Mouse (Mus musculus): ENCODE data around the gene Slc7a4.
A peak's percentile ranks its signal among the peaks of the same experiment; 100 is the strongest.
"Not testable (repeated sequence)": the region's sequence is repeated elsewhere in the genome, so short reads cannot be mapped to it uniquely, and the experiment has no call there.

The Slc7a4 gene

DNA sequence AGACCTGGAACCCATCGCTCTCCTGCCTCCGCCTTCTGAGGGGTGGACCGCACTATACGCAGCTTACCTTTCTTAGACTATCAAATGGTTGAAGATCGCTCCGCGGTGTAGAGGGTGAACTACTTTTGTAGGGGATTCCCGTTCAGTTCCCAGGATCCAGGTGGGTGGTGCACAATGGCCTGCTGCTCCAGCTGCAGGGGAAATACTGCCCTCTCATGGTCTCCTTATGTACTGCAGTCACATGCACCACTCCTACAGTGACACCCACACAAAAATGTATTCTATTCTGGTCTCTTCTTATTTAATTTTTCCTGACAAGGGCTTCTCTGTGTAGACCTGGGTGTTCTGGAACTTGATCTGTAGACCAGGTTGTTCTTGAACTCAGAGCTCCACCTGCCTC lies at the start of gene Slc7a4:
Gene Slc7a4, minus strand, starts transcription at position 151 of the 400 bp plus-strand sequence.
- peak in 1 of 2 experiments; percentile 47 for DNase-seq

DNA sequence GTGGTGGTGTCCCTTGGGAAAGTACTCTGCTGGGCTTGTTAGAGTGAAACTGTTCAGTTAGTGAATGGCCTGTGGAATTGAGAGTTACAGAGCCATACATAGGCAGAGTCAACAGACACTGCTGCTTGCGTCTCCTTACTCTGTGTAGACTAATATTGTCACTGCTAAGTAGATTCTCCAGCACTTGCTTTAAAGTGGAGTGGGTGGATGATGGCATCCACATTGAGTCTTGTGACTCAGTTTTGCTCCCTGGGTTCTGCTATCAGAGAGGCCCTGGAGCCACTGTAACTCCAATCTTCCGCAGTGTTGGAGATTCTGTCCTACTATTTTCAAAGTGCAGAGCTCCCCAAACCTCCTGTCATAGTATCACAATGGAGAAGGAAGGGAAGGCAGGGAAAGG lies 49.6 kb upstream of the Slc7a4 start:
- DNase-seq: no peak

DNA sequence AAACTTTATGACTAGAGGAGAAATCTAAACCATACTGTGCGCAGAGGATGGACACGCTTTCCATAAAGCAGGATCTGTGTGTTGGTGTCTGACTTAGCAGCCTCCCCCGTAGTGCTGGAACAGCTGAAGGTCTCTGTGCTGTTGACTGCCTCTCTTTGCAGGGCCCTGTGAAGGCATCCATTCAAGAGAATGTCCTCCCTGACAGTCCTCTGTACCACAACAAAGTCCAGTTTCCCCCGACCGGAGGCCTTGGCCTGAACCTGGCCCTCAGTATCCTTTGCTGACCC lies 43.2 kb upstream of the Slc7a4 start:
- DNase-seq: no peak

DNA sequence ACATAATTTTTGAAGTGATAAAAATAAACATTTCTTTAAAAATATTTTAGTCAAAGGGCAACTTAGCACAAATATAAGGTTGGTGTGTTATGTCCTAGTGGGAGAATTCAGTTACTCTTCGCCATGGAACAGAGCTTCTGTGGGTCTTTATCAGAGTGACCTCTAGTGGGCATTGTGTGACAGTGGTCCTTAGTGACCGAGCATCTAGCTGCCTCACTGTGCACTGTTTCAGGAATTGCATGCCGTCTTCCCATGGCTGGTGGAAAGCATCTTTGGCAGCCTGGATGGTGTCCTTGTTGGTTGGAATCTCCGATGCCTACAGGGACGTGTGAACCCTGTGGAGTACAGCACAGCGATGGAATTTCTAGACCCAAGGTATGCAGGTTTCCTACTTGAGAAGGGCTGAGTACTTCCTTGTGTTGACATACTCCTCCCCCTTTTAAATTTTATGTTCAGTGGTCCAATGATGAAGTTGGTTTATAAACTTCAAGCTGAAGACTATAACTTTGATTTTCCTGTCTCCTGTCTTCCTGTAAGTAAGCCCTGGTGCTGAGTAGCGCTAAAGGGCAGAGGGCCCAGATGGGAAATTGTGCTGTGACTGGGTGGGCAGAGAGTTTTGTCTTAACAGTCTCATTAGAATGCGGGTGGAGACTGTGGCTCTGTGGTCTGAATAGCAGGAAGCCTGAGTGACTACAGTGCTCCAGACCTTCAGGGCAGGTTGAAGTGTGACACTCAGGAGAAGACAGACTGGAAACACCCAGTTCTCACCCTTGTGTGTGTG lies 42.7 kb upstream of the Slc7a4 start:
- no peak for DNase-seq

DNA sequence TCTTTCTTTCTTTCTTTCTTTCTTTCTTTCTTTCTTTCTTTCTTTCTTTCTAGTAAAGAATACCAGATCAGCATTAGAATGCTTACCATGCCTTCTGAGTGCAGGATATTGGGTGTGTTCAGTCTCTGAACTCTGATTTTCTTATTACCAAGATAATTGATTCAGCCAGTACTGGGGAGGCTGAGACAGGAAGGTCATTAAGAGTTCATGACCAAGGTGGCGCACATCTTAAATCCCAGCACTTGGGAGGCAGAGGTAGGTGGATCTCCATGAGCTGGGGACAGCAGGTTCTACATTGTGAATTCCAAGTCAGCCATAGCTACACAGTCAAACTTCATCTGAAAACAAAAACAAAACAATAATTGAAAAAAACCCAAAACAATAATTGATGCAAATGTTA lies 38.9 kb upstream of the Slc7a4 start:
- DNase-seq: no peak

DNA sequence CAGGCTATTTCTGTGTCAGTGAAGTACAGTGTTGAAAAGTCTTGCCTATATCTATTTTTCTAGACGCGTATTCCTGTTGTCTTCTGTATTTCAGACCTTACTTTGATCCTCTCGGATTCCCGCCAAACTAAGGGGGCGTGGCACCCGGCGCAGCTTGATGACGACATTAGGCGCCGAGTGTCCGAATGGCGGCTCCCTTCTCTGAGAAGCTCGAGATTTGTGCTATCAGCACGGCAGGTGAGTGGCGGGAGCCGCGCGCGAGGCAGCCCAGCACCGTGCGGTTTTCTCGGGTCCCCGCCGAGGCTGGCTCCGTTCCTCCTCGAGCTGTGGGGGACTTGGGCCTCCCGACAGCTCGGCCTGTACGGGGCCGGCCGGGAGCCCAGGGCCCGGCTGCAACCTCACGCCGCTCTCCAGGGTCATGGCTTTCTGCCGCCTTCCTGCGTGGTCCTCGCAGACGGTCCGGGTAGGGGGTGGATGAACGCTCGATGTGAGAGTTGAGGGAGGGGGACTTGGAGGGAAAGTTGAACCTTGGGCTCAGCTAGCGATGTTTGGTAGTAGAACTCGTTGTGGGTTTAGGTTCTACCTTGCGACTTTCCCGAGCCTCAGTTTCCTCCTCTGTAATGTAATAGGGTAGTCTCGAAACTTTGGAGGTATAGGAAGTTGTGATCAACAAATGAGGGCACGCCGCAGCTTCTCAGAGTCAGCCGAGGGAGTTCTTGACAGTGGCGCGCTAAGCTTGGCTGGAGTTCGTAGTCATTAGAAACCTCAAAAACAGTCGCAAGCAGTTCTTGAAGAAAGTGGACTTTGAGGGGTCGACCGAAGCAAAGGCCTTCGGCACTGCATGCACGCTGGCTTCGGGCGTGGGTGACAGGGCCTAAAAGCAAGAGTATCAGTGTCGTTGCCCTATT lies 36.4 kb upstream of the Slc7a4 start, which contains the start of gene Smpd4:
Gene Smpd4, plus strand, starts transcription at position 157 of the 908 bp plus-strand sequence.
- DNase-seq: peak; percentile 88 to 89

DNA sequence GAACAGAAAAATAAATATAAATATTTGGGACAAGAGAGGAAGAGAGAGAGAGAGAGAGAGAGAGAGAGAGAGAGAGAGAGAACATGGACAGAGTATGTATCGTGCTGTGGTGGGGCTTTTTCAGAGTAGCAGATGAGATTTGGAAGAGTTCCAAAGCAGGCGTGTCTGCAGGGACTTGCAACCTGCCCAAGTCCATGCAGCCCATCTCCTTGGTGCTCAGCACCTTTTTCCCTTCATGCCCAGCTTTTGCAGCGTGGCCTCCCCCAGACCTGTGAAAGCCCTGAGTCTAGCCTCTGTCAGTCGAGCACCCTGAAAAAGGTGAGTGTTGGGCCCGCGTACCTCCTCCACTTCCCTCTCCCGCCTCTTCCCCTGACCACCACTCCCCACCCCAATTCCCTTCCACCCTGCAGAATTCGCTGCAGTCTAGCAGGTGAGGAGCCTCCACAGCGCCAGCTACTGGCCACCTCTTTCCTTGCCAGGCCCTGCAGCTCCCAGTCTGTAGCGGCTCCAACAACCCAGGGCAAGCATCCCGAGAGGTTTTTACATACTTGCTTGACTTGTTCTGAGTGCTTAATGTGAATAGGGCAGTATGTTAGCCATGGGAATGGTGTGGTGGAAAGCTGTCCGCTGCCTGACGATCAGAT lies 35.0 kb upstream of the Slc7a4 start:
- DNase-seq: peak; percentile 24 to 36

DNA sequence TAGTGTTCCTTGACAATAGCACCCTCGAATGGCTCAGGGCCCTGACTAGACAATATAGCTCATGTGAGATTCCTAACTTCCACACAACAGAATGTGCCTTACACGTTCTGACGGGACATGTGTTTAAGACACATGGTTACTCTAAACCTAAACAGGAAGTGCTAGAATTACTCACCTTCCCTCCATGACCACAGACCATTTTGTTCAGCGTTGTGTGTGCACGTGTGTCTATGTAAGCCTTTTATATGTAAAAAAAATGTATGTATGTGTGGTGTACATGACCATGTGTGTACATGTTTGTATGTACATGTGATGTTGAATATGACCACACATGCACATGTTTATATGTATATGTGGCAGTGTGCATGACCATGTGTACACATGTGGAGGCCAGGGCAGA lies 33.2 kb upstream of the Slc7a4 start:
- no peak for DNase-seq

DNA sequence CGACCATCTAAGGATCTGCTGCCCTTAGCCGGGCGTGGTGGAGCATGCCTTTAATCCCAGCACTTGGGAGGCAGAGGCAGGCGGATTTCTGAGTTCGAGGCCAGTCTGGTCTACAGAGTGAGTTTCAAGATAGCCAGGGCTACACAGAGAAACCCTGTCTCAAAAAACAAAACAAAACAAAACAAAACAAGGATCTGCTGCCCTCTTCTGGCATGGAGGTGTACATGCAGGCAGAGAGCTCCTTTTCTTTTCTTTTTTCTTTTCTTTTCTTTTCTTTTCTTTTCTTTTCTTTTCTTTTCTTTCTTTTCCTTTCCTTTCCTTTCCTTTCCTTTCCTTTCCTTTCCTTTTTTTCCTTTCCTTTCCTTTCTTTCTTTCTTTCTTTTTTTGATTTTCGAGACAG lies 31.7 kb upstream of the Slc7a4 start:
- DNase-seq: not testable (repeated sequence)

DNA sequence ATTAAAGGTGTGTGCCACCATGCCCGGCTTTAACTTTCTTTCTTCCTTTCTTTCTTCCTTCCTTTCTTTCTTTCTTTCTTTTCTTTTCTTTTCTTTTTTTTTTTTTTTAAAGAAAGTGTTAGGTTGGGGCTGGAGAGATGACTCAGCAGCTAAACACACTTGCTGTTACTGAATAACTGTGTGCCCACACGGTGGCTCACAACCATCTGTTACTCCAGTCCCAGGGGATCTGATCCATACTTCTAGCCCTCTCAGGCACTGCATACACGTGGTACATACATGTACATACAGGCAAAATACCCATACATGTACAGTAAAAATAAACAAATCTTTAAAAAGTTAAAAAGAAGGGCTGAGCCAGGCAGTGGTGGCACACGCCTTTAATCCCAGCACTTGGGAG lies 28.4 kb upstream of the Slc7a4 start:
- no peak for DNase-seq

DNA sequence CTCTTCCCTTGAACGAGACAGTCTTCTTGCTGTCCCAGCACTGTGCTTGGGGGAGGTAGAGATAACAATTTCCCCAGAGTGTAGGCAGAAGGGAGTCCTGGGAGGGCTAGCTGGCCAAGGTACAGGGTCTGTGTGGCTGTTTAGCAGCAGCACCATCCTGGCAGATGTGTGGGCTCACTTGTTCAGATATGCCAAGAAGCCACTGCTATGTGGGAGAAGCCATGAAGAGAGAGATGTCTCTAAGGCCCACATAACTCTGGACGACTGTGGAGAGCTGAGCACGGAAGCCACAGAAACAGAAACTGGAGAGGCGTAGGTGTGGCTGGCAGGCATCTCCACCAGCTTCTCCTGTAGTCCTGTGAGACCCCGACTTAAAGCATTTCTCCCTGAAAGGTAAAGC lies 22.7 kb upstream of the Slc7a4 start:
- DNase-seq: no peak

DNA sequence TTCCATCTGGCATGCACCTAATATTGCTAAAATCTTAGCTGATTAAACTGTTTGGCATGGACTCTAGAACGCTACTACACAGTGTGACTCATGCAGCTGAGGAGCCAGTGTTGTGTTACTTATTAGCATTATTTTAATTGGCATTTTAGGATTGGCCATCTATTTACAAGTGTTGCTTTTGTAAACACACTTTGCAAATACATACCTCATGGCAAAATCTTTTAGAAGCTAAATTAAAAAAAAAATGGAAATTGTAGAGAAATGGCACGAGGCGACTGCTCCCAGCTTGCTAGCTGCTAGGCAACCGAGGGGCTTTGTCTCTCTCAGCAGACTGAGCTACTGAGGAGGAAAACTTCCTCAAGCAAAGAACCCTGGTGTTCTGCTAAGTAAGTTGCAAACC lies 21.9 kb upstream of the Slc7a4 start:
- no peak for DNase-seq

DNA sequence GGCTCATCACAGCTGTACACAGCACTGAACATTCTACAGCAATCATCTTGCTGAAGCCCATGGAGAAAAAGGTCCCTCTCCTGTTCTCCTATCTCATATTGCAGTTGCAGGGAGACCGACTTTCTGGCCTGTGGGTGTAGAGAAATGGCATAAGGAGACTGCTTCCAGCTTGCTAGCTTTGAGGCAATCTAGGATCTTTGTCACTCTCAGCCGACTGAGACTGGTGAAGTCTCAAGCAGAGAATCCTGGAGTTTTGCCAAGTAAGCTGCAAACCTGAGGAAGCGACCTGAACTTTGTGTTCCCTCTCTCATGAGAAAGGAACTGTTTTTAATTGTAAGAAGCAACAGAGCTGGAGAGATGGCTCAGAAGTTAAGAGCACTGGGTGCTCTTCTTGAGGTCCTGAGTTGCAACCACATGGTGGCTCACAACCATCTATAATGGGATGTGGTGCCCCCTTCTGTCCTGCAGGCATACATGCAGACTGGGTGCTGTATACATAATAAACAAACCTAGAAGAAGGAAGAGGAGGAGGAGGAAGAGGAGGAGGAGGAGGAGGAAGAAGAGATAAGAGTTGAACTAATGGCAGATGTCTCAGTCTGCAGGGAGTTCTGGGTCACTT lies 18.0 kb upstream of the Slc7a4 start:
- DNase-seq: no peak

DNA sequence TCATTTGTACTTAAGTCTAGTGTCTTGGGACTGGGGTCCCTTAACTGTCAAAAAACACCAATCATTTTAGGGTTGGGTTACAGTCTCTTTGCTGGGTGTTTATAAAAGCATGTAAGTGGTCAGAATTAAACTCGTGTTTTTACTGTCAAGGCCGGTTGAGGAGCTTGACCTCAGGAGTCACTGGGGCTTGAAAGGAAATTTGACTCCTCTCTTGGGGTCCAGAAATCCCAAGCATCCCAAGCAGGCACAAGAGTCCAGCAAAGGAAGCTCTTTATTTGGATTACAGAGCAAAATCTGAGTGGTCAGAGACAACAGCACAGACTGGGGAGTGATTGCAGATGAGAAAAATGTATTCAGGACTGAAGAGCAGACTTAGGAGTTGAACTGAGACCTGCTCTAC lies 7.7 kb upstream of the Slc7a4 start:
- no peak for DNase-seq

DNA sequence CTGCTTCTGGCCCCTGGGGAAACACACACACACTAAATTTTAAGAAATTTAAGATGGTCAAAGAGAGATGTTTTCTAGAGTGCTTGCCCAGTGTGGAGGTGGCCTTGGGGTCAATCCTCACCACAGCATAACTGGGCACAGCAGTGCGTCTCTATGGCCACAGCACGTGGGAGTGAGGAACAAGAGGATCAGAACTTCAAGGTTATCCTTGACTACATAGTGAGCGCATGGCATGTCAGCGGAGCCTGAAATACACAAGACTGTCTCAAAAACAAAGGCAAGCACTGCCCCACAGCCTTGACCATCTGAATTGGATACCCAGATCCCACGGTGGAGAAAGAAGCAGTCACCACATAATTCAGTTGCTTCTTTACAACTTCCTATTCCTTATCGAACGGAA lies 1.5 kb upstream of the Slc7a4 start:
- DNase-seq: no peak

DNA sequence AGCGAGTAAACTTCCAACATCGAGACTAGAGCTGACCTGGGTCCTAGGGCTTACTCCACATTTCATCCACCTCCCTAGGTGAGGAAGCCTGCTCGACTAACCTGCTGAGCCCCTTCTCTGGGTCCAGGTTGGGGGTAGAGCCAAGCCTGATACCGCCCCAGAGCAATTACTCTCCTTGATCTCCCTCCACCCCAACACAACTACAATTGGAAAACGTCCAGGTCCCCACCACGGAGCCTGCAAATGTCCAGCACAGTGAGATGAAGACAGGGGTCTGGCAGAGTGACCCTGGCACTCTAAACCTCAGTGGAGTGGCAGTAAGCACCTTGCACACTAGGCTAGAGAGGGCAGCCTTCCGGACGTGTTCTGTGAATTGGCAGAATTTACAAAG lies 6.2 kb downstream of the Slc7a4 start:
- DNase-seq: no peak

DNA sequence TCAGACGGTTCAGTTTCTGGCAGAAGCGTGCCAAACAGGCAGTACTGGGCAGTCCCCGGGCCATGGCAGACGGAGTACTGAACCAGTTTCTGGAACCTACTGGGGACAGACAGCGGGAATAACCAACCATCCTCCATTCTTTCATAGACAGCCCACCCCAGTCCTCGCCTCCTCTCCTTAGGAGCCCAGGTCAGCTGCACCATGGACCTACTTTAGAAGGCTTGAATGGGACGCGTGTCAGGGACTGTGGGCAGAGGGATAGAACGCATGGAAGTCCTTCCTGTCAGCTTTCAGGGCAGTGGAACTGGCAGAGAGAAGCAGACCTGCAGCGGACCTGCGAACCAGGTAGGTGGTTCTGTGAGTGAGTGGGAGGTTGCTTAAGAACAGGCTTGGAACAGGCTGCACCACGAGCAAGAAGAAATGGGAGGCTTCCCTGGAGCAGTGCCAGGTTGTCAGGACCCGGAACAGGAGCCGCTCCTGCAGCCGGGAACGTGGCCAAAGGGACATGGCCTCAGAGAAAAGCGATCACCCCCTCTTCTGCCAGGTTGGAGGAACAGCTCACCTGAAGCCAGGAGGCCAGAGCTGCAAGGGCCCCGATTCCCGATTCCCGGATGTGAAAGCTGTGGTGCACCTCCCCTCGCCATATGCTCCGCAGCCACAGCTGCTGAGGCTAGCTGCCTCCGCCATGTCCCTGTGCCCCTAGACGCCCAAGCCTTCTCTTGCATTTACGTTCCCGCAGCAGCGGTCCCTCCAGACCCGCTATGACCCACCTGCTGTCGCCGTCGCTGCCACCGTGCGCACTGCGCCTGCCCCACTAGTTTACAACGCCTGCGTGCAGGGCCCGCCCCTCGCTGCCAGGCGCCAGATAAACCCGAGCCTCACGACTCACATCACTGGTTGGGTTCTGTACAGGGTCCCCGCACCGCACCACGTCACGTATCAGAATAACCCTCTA lies 6.9 kb downstream of the Slc7a4 start:
- DNase-seq: peak; percentile 79 to 88

DNA sequence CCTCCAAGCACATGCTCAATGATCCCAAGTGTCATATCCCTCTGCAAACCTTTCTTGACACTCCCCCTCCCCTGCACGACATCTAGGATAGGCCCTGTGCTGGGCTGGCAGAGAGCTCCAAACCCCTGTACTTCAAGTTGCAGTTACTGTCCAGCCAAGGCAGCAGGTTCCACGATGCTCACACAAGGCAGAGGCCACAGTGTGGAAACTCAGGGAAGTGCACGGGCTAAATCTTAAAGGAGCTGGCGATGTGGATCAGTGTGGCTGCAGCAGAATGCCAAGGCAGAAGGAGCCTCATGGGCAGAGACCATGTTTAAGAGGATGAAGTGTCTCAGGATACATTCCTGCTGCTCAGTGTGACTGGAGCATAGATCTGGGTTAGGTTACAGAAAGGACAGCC lies 16.8 kb downstream of the Slc7a4 start:
- no peak for DNase-seq

DNA sequence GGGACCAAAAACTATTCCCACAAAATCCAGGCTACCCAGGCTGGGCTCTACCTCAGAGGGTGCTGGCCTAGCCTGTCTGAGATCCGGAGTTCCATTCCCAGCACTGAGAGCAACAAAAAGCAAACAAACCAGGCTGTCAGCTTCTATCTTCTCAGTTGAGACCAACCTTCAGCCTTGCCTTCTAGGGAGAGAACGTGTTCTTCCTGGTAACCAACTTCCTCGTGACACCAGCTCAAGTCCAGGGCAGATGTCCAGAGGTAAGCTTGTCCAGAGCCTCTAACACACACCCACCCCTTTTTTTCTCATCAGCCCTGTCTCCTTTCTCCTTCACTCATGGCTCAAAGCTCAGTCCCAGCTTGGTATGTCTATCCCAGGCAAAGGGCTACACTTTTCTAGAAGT lies 18.2 kb downstream of the Slc7a4 start:
- no peak for DNase-seq

DNA sequence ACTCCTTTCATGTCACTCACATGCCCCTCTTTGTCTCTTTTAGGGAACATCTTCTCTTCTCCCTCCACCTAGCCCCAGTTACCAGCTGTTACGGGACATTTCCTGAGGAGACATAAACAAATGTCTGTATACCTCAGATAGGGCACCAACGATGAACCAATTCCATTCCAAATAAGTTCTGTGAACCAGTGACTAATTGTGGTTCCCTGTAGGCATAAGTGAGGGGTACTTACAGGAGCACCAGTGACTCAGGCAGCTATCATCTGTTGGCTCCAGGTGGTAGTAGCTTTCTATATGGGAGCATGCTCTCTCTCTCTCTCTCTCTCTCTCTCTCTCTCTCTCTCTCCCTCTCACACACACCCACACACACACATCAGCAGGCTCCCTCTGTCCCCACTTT lies 18.8 kb downstream of the Slc7a4 start:
- DNase-seq: no peak

DNA sequence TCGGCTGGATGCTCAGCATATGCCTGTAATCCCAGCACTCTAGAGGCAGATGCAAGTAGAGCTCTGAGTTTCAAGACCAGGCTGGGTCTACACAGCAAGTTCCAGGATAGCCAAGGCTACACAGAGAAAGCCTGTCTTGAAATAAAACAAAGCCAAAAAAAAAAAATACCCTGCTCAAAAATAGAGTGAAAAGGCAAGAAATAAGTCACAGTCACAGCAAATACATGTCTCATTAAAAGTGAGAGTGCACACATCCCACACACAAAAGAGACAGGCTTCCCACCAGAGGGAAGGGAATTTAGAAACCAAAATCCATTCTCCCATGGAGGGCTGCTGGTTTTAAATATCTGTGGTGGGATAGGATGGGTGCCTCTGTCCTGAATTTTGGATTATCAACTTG lies 19.4 kb downstream of the Slc7a4 start:
- DNase-seq: no peak

DNA sequence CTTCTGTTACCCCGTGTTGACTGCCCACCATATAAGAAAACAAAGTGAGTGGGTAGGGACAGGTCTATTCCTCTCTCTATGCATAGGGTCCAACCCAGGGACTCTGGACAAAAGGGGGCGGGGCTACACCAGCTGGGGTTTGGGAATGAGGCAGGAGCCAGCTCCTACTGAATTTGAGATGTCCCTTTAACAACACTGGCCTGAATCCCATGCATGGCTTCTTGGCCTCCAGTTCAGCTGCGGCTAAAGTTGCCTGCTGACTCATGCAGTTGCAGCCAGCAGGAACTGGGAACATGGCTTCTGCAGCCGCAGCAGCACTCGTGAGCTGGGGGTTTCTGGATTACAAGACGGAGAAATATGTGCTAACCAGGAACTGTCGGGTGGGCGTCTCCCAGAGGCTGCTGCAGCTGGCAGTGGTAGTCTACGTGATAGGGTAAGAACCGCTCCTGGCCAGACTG lies 21.2 kb downstream of the Slc7a4 start, which contains the start of gene P2rx6:
Gene P2rx6, plus strand, starts transcription at position 135 of the 458 bp plus-strand sequence.
- DNase-seq: peak; percentile 54 to 57

Measured in lung, adult 18-20 months (tissue).